Mouse (Mus musculus) adrenal gland, postnatal 25 days (tissue): ENCODE data around the gene Gp1bb. TPM values are rescaled to one million over a fixed set of nuclear protein-coding genes. Genes with fewer than 3 reads are reported as not detected.
A peak's percentile ranks its signal among the peaks of the same experiment; 100 is the strongest.

Experiments
- DNase-seq: peaks from one replicate; pipeline ENCODE4 v3.0.0; 2021; ENCODE audit warnings: mixed read lengths
- long read RNA-seq: library from polyadenylated mRNA; stranded (forward); transcript quantifications from one replicate; pipeline ENCODE4 v2.0.0, GENCODE M21; 2021
- total RNA-seq: library from RNA; stranded (reverse); gene quantifications from 2 replicates; pipeline ENCODE4 v1.2.3, GENCODE M21; 2021

Gene Gp1bb
- not detected in 2 replicates for total RNA-seq
- long read RNA-seq, partial matches to known transcripts: 0 of 1 reads
- long read RNA-seq, other reads (novel, unspliced or antisense): 0 of 1 reads

GRCm38 (mm10) chr16:18622019-18622418 lies at the start of gene Gp1bb:
Gene Gp1bb (minus strand): TSS chr16:18622403.
- no peak for DNase-seq

- no peak for DNase-seq
Observed at GRCm38 (mm10) chr16:18669914-18670313, 47.7 kb upstream of the Gp1bb start.

GRCm38 (mm10) chr16:18658597-18658996 lies 36.4 kb upstream of the Gp1bb start:
- no peak for DNase-seq

GRCm38 (mm10) chr16:18655372-18656098 lies 33.3 kb upstream of the Gp1bb start:
- DNase-seq: no peak

- no peak for DNase-seq
Observed at GRCm38 (mm10) chr16:18653290-18654160, 31.3 kb upstream of the Gp1bb start.

- DNase-seq: no peak
Observed at GRCm38 (mm10) chr16:18649126-18649525, 26.9 kb upstream of the Gp1bb start.

- no peak for DNase-seq
Observed at GRCm38 (mm10) chr16:18645329-18645728, 23.1 kb upstream of the Gp1bb start.

GRCm38 (mm10) chr16:18644485-18644884 lies 22.3 kb upstream of the Gp1bb start:
- no peak for DNase-seq

GRCm38 (mm10) chr16:18643406-18643998 lies 21.3 kb upstream of the Gp1bb start:
- DNase-seq: no peak

- DNase-seq: no peak
Observed at GRCm38 (mm10) chr16:18642897-18643296, 20.7 kb upstream of the Gp1bb start.

GRCm38 (mm10) chr16:18642291-18642690 lies 20.1 kb upstream of the Gp1bb start:
- DNase-seq: no peak

GRCm38 (mm10) chr16:18639382-18639929 lies 17.3 kb upstream of the Gp1bb start:
- DNase-seq: no peak

GRCm38 (mm10) chr16:18638396-18638795 lies 16.2 kb upstream of the Gp1bb start:
- DNase-seq: no peak

- no peak for DNase-seq
Observed at GRCm38 (mm10) chr16:18636804-18637203, 14.6 kb upstream of the Gp1bb start.

GRCm38 (mm10) chr16:18636401-18636800 lies 14.2 kb upstream of the Gp1bb start:
- DNase-seq: no peak

- DNase-seq: no peak
Observed at GRCm38 (mm10) chr16:18633333-18633732, 11.1 kb upstream of the Gp1bb start.

- no peak for DNase-seq
Observed at GRCm38 (mm10) chr16:18632816-18633215, 10.6 kb upstream of the Gp1bb start.

GRCm38 (mm10) chr16:18632059-18632458 lies 9.9 kb upstream of the Gp1bb start:
- no peak for DNase-seq

- no peak for DNase-seq
Observed at GRCm38 (mm10) chr16:18631141-18631540, 8.9 kb upstream of the Gp1bb start.

GRCm38 (mm10) chr16:18630291-18630690 lies 8.1 kb upstream of the Gp1bb start:
- DNase-seq: no peak

GRCm38 (mm10) chr16:18629390-18630231 lies 7.4 kb upstream of the Gp1bb start, which contains the start of gene Sept5:
Gene Sept5 (minus strand): TSS chr16:18629954.
- DNase-seq: peak; percentile 85

GRCm38 (mm10) chr16:18628948-18629340 lies 6.7 kb upstream of the Gp1bb start:
- DNase-seq: no peak
